Mouse (Mus musculus): ENCODE measurements around the gene Hjurp. TPM values are rescaled to one million over a fixed set of nuclear protein-coding genes. Genes with fewer than 3 reads are reported as not detected.

Hjurp gene
- polyA plus RNA-seq, 1 experiment from 2014 or later, result 141 TPM

GRCm38 (mm10) chr1:88275698-88276523, 1.5 kb downstream of the Hjurp start:
- Histone ChIP-seq H3K9me3 (ENCODE audit: control insufficient read depth, low read length) (peaks cover 6% of the 10 kb centered on the region; the same call in 1 of the 2 replicates), H3K27me3 (ENCODE audit: control insufficient read depth, insufficient read depth, low read length) (no peaks in the 10 kb centered on the region), H3K36me3 (ENCODE audit: control insufficient read depth, insufficient read depth, low read length) (peaks cover 28% of the 10 kb centered on the region), H3K4me2 (ENCODE audit: low read depth) (peak overlapping the region; percentile 53), H3K9ac (ENCODE audit: low read length) (peak overlapping the region; percentile 71), H3K4me3 (ENCODE audit: low read depth, low read length) (peak overlapping the region; percentile 54), H3K27ac (ENCODE audit: low read depth, low read length) (no peak overlapping the region), H3K4me1 (ENCODE audit: control insufficient read depth, insufficient read depth, low read length) (peaks cover 12% of the 10 kb centered on the region)
- no peak for DNase-seq (ENCODE audit: low spot score)
- 71% methylated on average over 13 of the region's 13 CpGs for WGBS
- ATAC-seq (ENCODE audit: insufficient read depth, low FRiP score, low TSS enrichment), result no peak

GRCm38 (mm10) chr1:88275078-88275680, 2.3 kb downstream of the Hjurp start:
- Histone ChIP-seq H3K4me1 (ENCODE audit: control insufficient read depth, insufficient read depth, low read length) (peaks cover 12% of the 10 kb centered on the region), H3K9ac (ENCODE audit: low read length) (no peak overlapping the region), H3K27ac (ENCODE audit: low read depth, low read length) (no peak overlapping the region), H3K36me3 (ENCODE audit: control insufficient read depth, insufficient read depth, low read length) (peaks cover 28% of the 10 kb centered on the region), H3K9me3 (ENCODE audit: control insufficient read depth, low read length) (peaks cover 6% of the 10 kb centered on the region; the same call in 1 of the 2 replicates), H3K4me3 (ENCODE audit: low read depth, low read length) (no peak overlapping the region), H3K27me3 (ENCODE audit: control insufficient read depth, insufficient read depth, low read length) (no peaks in the 10 kb centered on the region), H3K4me2 (ENCODE audit: low read depth) (no peak overlapping the region)
- no peak for DNase-seq (ENCODE audit: low spot score)
- 70% methylated on average over 13 of the region's 13 CpGs for WGBS
- no peak for ATAC-seq (ENCODE audit: insufficient read depth, low FRiP score, low TSS enrichment)

- Histone ChIP-seq H3K4me1 (ENCODE audit: control insufficient read depth, insufficient read depth, low read length) (peaks cover 12% of the 10 kb centered on the region), H3K27me3 (ENCODE audit: control insufficient read depth, insufficient read depth, low read length) (no peaks in the 10 kb centered on the region), H3K4me2 (ENCODE audit: low read depth) (no peak overlapping the region), H3K9ac (ENCODE audit: low read length) (no peak overlapping the region), H3K4me3 (ENCODE audit: low read depth, low read length) (no peak overlapping the region), H3K36me3 (ENCODE audit: control insufficient read depth, insufficient read depth, low read length) (peaks cover 34% of the 10 kb centered on the region), H3K9me3 (ENCODE audit: control insufficient read depth, low read length) (peaks cover 6% of the 10 kb centered on the region; the same call in 1 of the 2 replicates), H3K27ac (ENCODE audit: low read depth, low read length) (no peak overlapping the region)
- ATAC-seq (ENCODE audit: insufficient read depth, low FRiP score, low TSS enrichment) (no peak), DNase-seq (ENCODE audit: low spot score) (no peak)
- WGBS, result 75% methylated on average over 11 of the region's 11 CpGs
These were observed 2.9 kb downstream of the Hjurp start for GRCm38 (mm10) chr1:88274371-88275077.

- H3K4me2 ChIP-seq (ENCODE audit: low read depth), result no peak overlapping the region
- peaks cover 41% of the 10 kb centered on the region for H3K36me3 ChIP-seq (ENCODE audit: control insufficient read depth, insufficient read depth, low read length)
- ATAC-seq (ENCODE audit: insufficient read depth, low FRiP score, low TSS enrichment), result no peak
- no peak overlapping the region for H3K27ac ChIP-seq (ENCODE audit: low read depth, low read length)
- peaks cover 9% of the 10 kb centered on the region for H3K9me3 ChIP-seq (ENCODE audit: control insufficient read depth, low read length)
- no peaks in the 10 kb centered on the region for H3K27me3 ChIP-seq (ENCODE audit: control insufficient read depth, insufficient read depth, low read length)
- no peak overlapping the region for H3K4me3 ChIP-seq (ENCODE audit: low read depth, low read length)
- no peak overlapping the region for H3K9ac ChIP-seq (ENCODE audit: low read length)
- no peak for DNase-seq (ENCODE audit: low spot score)
- H3K4me1 ChIP-seq (ENCODE audit: control insufficient read depth, insufficient read depth, low read length), result peaks cover 12% of the 10 kb centered on the region
- 85% methylated on average over 4 of the region's 4 CpGs for WGBS
These were observed 3.6 kb downstream of the Hjurp start for GRCm38 (mm10) chr1:88273832-88274231.

- no peak overlapping the region for H3K9ac ChIP-seq (ENCODE audit: low read length)
- no peaks in the 10 kb centered on the region for H3K27me3 ChIP-seq (ENCODE audit: control insufficient read depth, insufficient read depth, low read length)
- peaks cover 10% of the 10 kb centered on the region for H3K9me3 ChIP-seq (ENCODE audit: control insufficient read depth, low read length)
- peaks cover 46% of the 10 kb centered on the region for H3K36me3 ChIP-seq (ENCODE audit: control insufficient read depth, insufficient read depth, low read length)
- ATAC-seq (ENCODE audit: insufficient read depth, low FRiP score, low TSS enrichment) (no peak), DNase-seq (ENCODE audit: low spot score) (no peak)
- H3K4me1 ChIP-seq (ENCODE audit: control insufficient read depth, insufficient read depth, low read length), result peaks cover 12% of the 10 kb centered on the region
- H3K4me2 ChIP-seq (ENCODE audit: low read depth), result no peak overlapping the region
- H3K4me3 ChIP-seq (ENCODE audit: low read depth, low read length), result no peak overlapping the region
- WGBS, result 92% methylated on average over 3 of the region's 3 CpGs
- no peak overlapping the region for H3K27ac ChIP-seq (ENCODE audit: low read depth, low read length)
These were observed 4.1 kb downstream of the Hjurp start for GRCm38 (mm10) chr1:88273326-88273725.

- Histone ChIP-seq H3K9me3 (ENCODE audit: control insufficient read depth, low read length) (peaks cover 8% of the 10 kb centered on the region), H3K27ac (ENCODE audit: low read depth, low read length) (no peak overlapping the region), H3K9ac (ENCODE audit: low read length) (no peak overlapping the region), H3K4me2 (ENCODE audit: low read depth) (no peak overlapping the region), H3K27me3 (ENCODE audit: control insufficient read depth, insufficient read depth, low read length) (no peaks in the 10 kb centered on the region), H3K4me1 (ENCODE audit: control insufficient read depth, insufficient read depth, low read length) (peaks cover 12% of the 10 kb centered on the region), H3K4me3 (ENCODE audit: low read depth, low read length) (no peak overlapping the region), H3K36me3 (ENCODE audit: control insufficient read depth, insufficient read depth, low read length) (peaks cover 50% of the 10 kb centered on the region)
- 65% methylated on average over 4 of the region's 4 CpGs for WGBS
- ATAC-seq (ENCODE audit: insufficient read depth, low FRiP score, low TSS enrichment), result no peak
- DNase-seq (ENCODE audit: low spot score), result no peak
These were observed 4.6 kb downstream of the Hjurp start for GRCm38 (mm10) chr1:88272851-88273250.

GRCm38 (mm10) chr1:88269539-88270309, 7.7 kb downstream of the Hjurp start:
- Histone ChIP-seq H3K27me3 (ENCODE audit: control insufficient read depth, insufficient read depth, low read length) (no peaks in the 10 kb centered on the region), H3K4me2 (ENCODE audit: low read depth) (no peak overlapping the region), H3K4me1 (ENCODE audit: control insufficient read depth, insufficient read depth, low read length) (no peaks in the 10 kb centered on the region), H3K36me3 (ENCODE audit: control insufficient read depth, insufficient read depth, low read length) (peaks cover 79% of the 10 kb centered on the region), H3K27ac (ENCODE audit: low read depth, low read length) (no peak overlapping the region), H3K4me3 (ENCODE audit: low read depth, low read length) (no peak overlapping the region), H3K9me3 (ENCODE audit: control insufficient read depth, low read length) (peaks cover 21% of the 10 kb centered on the region), H3K9ac (ENCODE audit: low read length) (no peak overlapping the region)
- WGBS, result 88% methylated on average over 12 of the region's 12 CpGs
- DNase-seq (ENCODE audit: low spot score), result no peak
- ATAC-seq (ENCODE audit: insufficient read depth, low FRiP score, low TSS enrichment), result no peak

GRCm38 (mm10) chr1:88268070-88268469, 9.4 kb downstream of the Hjurp start:
- ATAC-seq (ENCODE audit: insufficient read depth, low FRiP score, low TSS enrichment) (no peak), DNase-seq (ENCODE audit: low spot score) (no peak)
- Histone ChIP-seq H3K4me1 (ENCODE audit: control insufficient read depth, insufficient read depth, low read length) (no peaks in the 10 kb centered on the region), H3K27ac (ENCODE audit: low read depth, low read length) (no peak overlapping the region), H3K27me3 (ENCODE audit: control insufficient read depth, insufficient read depth, low read length) (no peaks in the 10 kb centered on the region), H3K4me3 (ENCODE audit: low read depth, low read length) (no peak overlapping the region), H3K36me3 (ENCODE audit: control insufficient read depth, insufficient read depth, low read length) (peaks cover 81% of the 10 kb centered on the region), H3K4me2 (ENCODE audit: low read depth) (no peak overlapping the region), H3K9ac (ENCODE audit: low read length) (no peak overlapping the region), H3K9me3 (ENCODE audit: control insufficient read depth, low read length) (peaks cover 34% of the 10 kb centered on the region)
- WGBS, result 90% methylated on average over 6 of the region's 6 CpGs
